In the genomic region with DNA sequence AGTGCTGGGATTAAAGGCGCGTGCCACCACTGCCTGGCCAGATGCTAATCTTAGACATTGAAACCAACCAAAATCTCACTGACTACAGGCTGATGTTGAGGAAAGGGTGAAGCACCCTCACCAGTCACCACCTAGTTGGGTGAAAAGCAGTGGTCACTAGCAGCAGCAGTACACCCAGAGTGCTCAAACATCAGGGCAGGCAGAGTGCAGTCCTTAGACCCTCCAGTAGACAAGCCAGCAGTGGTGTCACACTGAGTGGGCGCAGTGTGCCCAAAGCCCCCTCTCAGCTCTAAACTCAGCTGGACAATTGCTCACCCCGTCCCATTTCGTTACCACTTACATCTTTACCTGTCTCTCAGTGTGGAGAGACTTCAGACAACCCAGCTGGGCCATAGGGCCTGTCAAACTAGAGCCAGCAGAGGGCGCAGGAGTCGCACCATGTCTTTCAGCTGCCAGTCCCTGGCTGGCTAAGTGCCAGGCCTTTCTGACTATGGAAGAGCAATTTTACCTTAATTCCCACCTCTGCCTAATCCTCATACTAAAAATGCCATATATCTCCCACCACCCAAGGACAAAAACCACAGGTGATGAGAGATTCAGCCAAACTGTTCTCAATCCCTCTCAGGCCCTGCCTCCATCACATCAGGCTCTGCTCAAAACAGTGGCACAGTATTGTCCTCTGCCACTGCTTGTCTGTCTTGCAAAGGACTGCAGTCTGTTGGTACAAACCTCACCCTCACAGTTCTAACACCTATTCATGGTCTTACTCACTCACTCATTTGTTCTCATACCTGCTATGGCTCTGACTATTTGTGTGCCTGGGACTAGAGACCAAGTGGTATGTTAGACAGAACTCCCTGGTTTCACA, we compare ENCODE assay signal across 8 mouse cellular contexts. TPM values are rescaled to one million over a fixed set of nuclear protein-coding genes. Genes with fewer than 3 reads are reported as not detected.
A peak's percentile ranks its signal among the peaks of the same experiment; 100 is the strongest.
DNase-seq lines count a peak whose midpoint lies in the region; TF ChIP-seq lines count a peak whose summit lies in the region.

No protein-coding gene starts in this region.

- H3K9ac ChIP-seq in MEL (ENCODE audit: control insufficient read depth, low read depth, low read length, poor library complexity, severe bottlenecking), result no peak overlapping the region

- no peak for TF ChIP-seq POLR2A in MEL (IDR thresholded peaks at IDR 0.05; ENCODE audit: control insufficient read depth in 1 of 2, insufficient read depth in 1 of 2, low read depth in 1 of 2, low read length in 2 of 2, poor library complexity in 1 of 2)

- H3K36me3 ChIP-seq in MEL (ENCODE audit: control insufficient read depth in 1 of 2, insufficient read depth in 2 of 2, low read length in 2 of 2), result peaks cover 0 to 8% of the 10 kb centered on the region in 2 experiments; a peak in 2 of 4 replicates

- H3K4me3 ChIP-seq in MEL (ENCODE audit: control insufficient read depth in 1 of 2, insufficient read depth in 1 of 2, low read depth in 2 of 2, low read length in 2 of 2), result no peak overlapping the region

- H3K27me3 ChIP-seq in MEL (ENCODE audit: control insufficient read depth in 1 of 2, insufficient read depth in 2 of 2, low read length in 2 of 2), result no peaks in the 10 kb centered on the region

- H3K79me2 ChIP-seq in MEL (ENCODE audit: control insufficient read depth, insufficient read depth, low read length, poor library complexity), result no peaks in the 10 kb centered on the region

- DNase-seq in MEL (ENCODE audit: low read depth, low spot score), result peak; percentile 78
- DNase-seq in brain, embryonic 18.5 days (ENCODE audit: low read depth, low spot score), result peak; percentile 24
- DNase-seq in fibroblast of lung, adult 2 months (ENCODE audit: low read depth), result peak; percentile 16
- DNase-seq in heart, postnatal 4 days, result peak; percentile 88
- peak; percentile 87 for DNase-seq in layer of hippocampus, adult 9-11 months
- peak; percentile 91 for DNase-seq in lung, postnatal 14 days
- peak; percentile 73 to 74 for DNase-seq in right cerebral cortex, postnatal 36 days (ENCODE audit: low spot score in 2 of 2)
- peak; percentile 56 to 77 for DNase-seq in urinary bladder, postnatal 4 days (ENCODE audit: low spot score in 2 of 2)

- TF ChIP-seq EP300 in MEL (IDR thresholded peaks at IDR 0.05; ENCODE audit: low read depth in 1 of 2, low read length in 2 of 2), result no peak

- H3K9me3 ChIP-seq in MEL (replicated peaks; ENCODE audit: insufficient read depth, low read length), result no peaks in the 10 kb centered on the region

- H3K27ac ChIP-seq in MEL (ENCODE audit: control insufficient read depth, low read depth, low read length), result no peak overlapping the region

- TF ChIP-seq RAD21 in MEL (IDR thresholded peaks at IDR 0.05; ENCODE audit: low read depth, low read length), result peak; percentile 71

- H3K4me1 ChIP-seq in MEL (ENCODE audit: control insufficient read depth in 1 of 2, insufficient read depth in 2 of 2, low read length in 2 of 2), result no peaks in the 10 kb centered on the region

- TF ChIP-seq CTCF in MEL (IDR thresholded peaks at IDR 0.05 in 2 of 3, conservative IDR thresholded peaks at IDR 0.05 in 1 of 3; ENCODE audit: control insufficient read depth in 1 of 3, insufficient read depth in 1 of 3, low read depth in 2 of 3, low read length in 3 of 3, poor library complexity in 1 of 3, severe bottlenecking in 1 of 3), result peak; percentile 65 to 89 (median 80)

TF ChIP-seq in MEL, 35 proteins besides CTCF, POLR2A, EP300 and RAD21:
- TF ChIP-seq POLR2AphosphoS5 (IDR thresholded peaks at IDR 0.05; ENCODE audit: borderline replicate concordance, low read depth, low read length), result no peak
- no peak for TF ChIP-seq HCFC1 (IDR thresholded peaks at IDR 0.05; ENCODE audit: low read depth, low read length)
- no peak for TF ChIP-seq E2F4 (IDR thresholded peaks at IDR 0.05; ENCODE audit: borderline replicate concordance, low read depth, low read length)
- no peak for TF ChIP-seq POLR2AphosphoS2 (IDR thresholded peaks at IDR 0.05; ENCODE audit: low read length)
- TF ChIP-seq NRF1 (IDR thresholded peaks at IDR 0.05; ENCODE audit: insufficient read depth, low read depth, low read length, poor library complexity, severe bottlenecking), result no peak
- TF ChIP-seq ELF1 (IDR thresholded peaks at IDR 0.05; ENCODE audit: low read depth, low read length), result no peak
- peak; percentile 71 for TF ChIP-seq ZC3H11A (IDR thresholded peaks at IDR 0.05; ENCODE audit: low read depth, low read length)
- TF ChIP-seq MXI1 (IDR thresholded peaks at IDR 0.05; ENCODE audit: low read depth, low read length), result no peak
- no peak for TF ChIP-seq GATA1 (IDR thresholded peaks at IDR 0.05; ENCODE audit: low read depth, low read length)
- TF ChIP-seq MEF2A (IDR thresholded peaks at IDR 0.05; ENCODE audit: extremely low read depth, insufficient replicate concordance, low read depth, low read length, poor library complexity, severe bottlenecking), result no peak
- peak; percentile 77 for TF ChIP-seq SMC3 (IDR thresholded peaks at IDR 0.05; ENCODE audit: low read depth, low read length)
- TF ChIP-seq SIN3A (IDR thresholded peaks at IDR 0.05; ENCODE audit: low read length), result 0 out of 2 replicates have a peak, but pooled peaks have one; percentile 22
- TF ChIP-seq NELFE (IDR thresholded peaks at IDR 0.05; ENCODE audit: low read depth, low read length), result no peak
- TF ChIP-seq MYC (IDR thresholded peaks at IDR 0.05; ENCODE audit: low read depth, low read length), result no peak
- TF ChIP-seq ETS1 (IDR thresholded peaks at IDR 0.05; ENCODE audit: low read depth, low read length), result no peak

RNA-seq across cellular contexts. Expression of gene Ripk4, which starts 41.3 kb away (rescaled TPM):
- total RNA-seq in MEL (2012; rRNA removed), result not detected in 2 replicates
- not detected for polyA plus RNA-seq in MEL (2012; ENCODE audit: insufficient read depth in 1 of 2, insufficient read length in 2 of 2, low read depth in 1 of 2, low replicate concordance in 2 of 2, missing spikeins in 1 of 2)
- under 1 TPM; 0.29 to 0.50 TPM for total RNA-seq in heart, postnatal 4 days (2021)

RNA-seq across cellular contexts. Expression of gene Prdm15, which starts 46.7 kb away (rescaled TPM):
- 10.6 and 12.0 TPM in 2 replicates for total RNA-seq in MEL (2012; rRNA removed)
- 10 to 100 TPM in 1 of 2 experiments, not detected in 1; 10.7 TPM for polyA plus RNA-seq in MEL (2012; ENCODE audit: insufficient read depth in 1 of 2, insufficient read length in 2 of 2, low read depth in 1 of 2, low replicate concordance in 2 of 2, missing spikeins in 1 of 2)
- 1 to 10 TPM; 5.1 to 7.1 TPM for total RNA-seq in heart, postnatal 4 days (2021)

Comparison
In these comparisons a context has a peak if more than half of its experiments do, and no peak if none do; other contexts are left out.
1. DNase-seq: peak in every context shown above with its lines; median percentile 91 in lung, postnatal 14 days; 88 in heart, postnatal 4 days; 87 in layer of hippocampus, adult 9-11 months; 78 in MEL; 74 in right cerebral cortex, postnatal 36 days; 66 in urinary bladder, postnatal 4 days; 24 in brain, embryonic 18.5 days; 16 in fibroblast of lung, adult 2 months.